Mouse (Mus musculus) stomach, embryonic 15.5 days (tissue): ENCODE results near the gene Trp53bp2. TPM values are rescaled to one million over a fixed set of nuclear protein-coding genes. Genes with fewer than 3 reads are reported as not detected.

Experiments used
- ATAC-seq: fragments of 200-750 bp; cut with Nextera tagmentation; 2 replicates; pipeline ENCODE4 v1.8.0; 2017; ENCODE audit warnings: low read depth, moderate number of reproducible peaks, moderate TSS enrichment; ENCODE audit not compliant: insufficient read depth, low FRiP score
- H3K27ac ChIP-seq: fragments of 300-500 bp; sonication (generic); 2 replicates; pipeline ENCODE4 v1.5.1; 2015; ENCODE audit warnings: mild to moderate bottlenecking, inconsistent platforms
- H3K27me3 ChIP-seq: fragments of 300-500 bp; sonication (generic); replicated peaks from 2 replicates; pipeline ENCODE4 v1.6.1; 2015; ENCODE audit warnings: inconsistent platforms
- H3K36me3 ChIP-seq: fragments of 300-500 bp; sonication (generic); 2 replicates; pipeline ENCODE4 v1.6.1; 2015; ENCODE audit warnings: inconsistent platforms
- H3K4me1 ChIP-seq: fragments of 300-500 bp; sonication (generic); 2 replicates; pipeline ENCODE4 v1.6.1; 2015; ENCODE audit warnings: inconsistent platforms
- H3K4me2 ChIP-seq: fragments of 300-500 bp; sonication (generic); 2 replicates; pipeline ENCODE4 v1.6.1; 2015; ENCODE audit warnings: mild to moderate bottlenecking, inconsistent platforms
- H3K4me3 ChIP-seq: fragments of 300-500 bp; sonication (generic); replicated peaks from 2 replicates; pipeline ENCODE4 v1.5.1; 2015; ENCODE audit warnings: inconsistent platforms
- H3K9ac ChIP-seq: fragments of 300-500 bp; sonication (generic); 2 replicates; pipeline ENCODE4 v1.6.1; 2015; ENCODE audit warnings: inconsistent platforms
- H3K9me3 ChIP-seq: fragments of 300-500 bp; sonication (generic); 2 replicates; pipeline ENCODE4 v1.6.1; 2016; ENCODE audit warnings: inconsistent platforms
- WGBS: fragments of 180-500 bp; shearing (Covaris S2); methylation state at CpG from one replicate; pipeline ENCODE4 v1.1.7; 2015; 5-methylcytosine and 5-hydroxymethylcytosine counted together
- polyA plus RNA-seq: library from polyadenylated mRNA; unstranded; fragments of >200 nt; fragmentation: Nextera tagmentation; extraction: Ambion mirVana; gene quantifications from 2 replicates; pipeline ENCODE4 v1.2.1, GENCODE M21; 2015

The Trp53bp2 gene
- polyA plus RNA-seq, 1 experiment from 2014 or later = 19.9 TPM

DNA sequence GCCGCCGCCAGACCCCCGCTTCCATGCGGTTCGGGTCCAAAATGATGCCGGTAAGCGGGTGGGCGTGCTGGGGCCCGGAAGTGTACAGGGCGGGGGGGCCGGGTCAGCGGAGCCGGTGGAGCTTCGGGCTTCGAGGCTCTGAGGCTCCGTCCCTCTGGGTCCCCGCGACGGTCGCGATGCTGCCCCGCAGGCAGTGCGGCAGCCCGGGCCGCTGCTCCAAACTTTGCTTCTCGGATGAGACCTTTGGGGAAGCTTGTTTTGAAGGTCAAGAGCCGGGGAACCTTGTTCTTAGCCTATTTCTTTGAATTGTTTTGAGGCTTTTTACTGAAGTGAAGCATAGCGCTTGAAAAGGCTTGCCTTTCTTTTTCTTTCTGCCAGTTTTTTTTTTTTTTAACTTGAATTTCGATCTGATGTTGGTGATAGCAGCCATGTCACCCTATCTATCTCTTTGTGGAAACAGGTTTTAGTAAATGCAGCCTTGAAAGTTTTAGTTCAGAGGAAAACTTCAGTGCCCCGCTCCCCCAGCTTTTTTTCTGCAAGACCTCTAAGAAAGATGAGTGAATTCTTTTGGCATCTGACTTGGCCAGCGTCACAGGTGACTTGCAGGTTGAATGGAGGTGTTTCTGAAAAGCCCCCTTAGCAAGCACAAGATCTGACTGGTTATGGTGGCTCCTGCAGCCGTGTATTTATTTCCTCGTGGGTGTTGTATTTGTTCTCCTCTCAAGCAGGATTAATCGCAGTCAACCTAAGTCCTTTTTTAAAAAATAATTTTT lies 615 bp downstream of the Trp53bp2 start:
- Histone ChIP-seq H3K9ac (peak overlapping the region; percentile 92), H3K4me1 (peaks cover 16% of the 10 kb centered on the region), H3K36me3 (no peaks in the 10 kb centered on the region), H3K4me3 (peak overlapping the region; percentile 96), H3K4me2 (peak overlapping the region; percentile 62), H3K27ac (peak overlapping the region; percentile 95), H3K9me3 (no peaks in the 10 kb centered on the region), H3K27me3 (no peaks in the 10 kb centered on the region)
- ATAC-seq = peak; percentile 48
- 1% methylated on average over 34 of the region's 34 CpGs for WGBS

DNA sequence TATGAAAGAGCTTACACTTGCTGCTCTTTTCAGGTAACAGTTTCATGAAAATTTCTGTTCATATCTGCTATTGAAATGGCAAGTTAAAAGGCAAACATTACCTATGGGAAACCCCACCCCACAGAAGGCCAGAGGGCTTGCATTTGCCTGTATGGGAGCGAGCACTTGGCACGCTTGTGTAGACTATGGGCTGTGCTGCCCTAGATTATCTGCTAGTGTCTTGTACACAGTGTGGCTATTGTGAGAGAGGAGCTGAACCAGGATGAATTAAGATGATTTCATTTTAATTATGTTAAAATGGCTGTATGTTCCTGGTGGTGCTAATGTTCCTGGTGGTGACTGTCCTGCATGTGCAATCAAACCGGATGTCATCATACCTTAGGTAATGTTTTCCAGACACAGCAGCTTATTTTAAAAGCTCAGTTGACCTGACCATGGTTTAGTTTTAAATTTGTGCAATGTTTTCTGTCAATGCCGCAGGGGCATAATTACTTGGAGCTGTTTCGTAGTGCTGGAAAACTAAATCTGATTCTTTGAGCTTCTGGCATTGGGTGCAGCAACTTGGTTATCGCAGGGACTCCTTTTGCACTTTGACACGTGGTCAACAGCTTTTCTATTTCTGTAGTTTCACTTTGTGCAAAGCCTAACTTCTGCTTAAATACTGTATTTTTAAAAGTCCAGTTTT lies 3.8 kb downstream of the Trp53bp2 start:
- ATAC-seq = no peak
- Histone ChIP-seq H3K4me2 (no peak overlapping the region), H3K27ac (no peak overlapping the region)

DNA sequence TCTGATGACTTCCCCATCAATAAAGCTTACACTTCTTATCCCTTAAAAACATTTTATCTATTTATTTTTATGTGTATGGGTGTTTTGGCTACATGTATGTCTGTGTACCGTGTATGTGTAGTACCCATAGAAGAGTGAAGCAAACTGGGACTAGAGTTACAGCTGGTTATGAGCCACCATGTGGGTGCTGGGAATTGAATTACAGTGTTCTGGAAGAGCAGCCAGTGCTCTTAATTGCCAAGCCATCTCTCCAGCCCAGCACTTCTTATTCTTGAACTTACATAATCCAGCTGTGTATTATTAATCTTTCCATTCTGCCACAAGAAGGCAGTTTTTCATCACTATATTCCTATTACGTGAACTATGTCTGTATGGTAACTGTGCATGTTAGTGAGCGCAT lies 10.5 kb downstream of the Trp53bp2 start:
- Histone ChIP-seq H3K27me3 (no peaks in the 10 kb centered on the region), H3K4me1 (peaks cover 6% of the 10 kb centered on the region; the same call in 1 of the 2 replicates), H3K27ac (no peak overlapping the region), H3K4me3 (no peak overlapping the region), H3K9ac (no peak overlapping the region), H3K9me3 (no peaks in the 10 kb centered on the region), H3K4me2 (no peak overlapping the region), H3K36me3 (no peaks in the 10 kb centered on the region)
- WGBS = 54% methylated on average over 3 of the region's 3 CpGs
- ATAC-seq = no peak

More for the DNA sequence above, 3.8 kb downstream of the Trp53bp2 start:
- 58% methylated on average over 7 of the region's 7 CpGs for WGBS
- Histone ChIP-seq H3K4me1 (peaks cover 16% of the 10 kb centered on the region), H3K36me3 (no peaks in the 10 kb centered on the region), H3K9ac (no peak overlapping the region), H3K9me3 (no peaks in the 10 kb centered on the region), H3K27me3 (no peaks in the 10 kb centered on the region), H3K4me3 (no peak overlapping the region)

DNA sequence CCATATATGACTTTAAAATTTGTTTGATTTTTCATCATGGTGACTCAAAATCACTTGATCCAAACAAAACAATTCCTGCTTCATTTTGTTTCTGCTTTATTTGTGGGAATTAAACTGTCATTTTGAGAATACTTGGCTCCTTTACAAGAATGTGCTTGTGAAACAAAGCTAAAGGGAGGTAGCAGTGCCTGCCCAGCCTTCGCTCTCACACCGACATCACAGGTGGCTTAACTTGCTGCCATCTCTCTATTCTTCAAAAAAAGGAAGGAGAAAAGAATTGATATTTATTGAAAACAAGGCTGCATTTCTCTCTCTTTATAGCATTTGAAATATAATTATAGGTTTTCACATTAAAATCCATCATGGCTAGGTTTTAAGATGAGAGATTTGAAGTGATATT lies 15.3 kb downstream of the Trp53bp2 start:
- peaks cover 2% of the 10 kb centered on the region; the same call in 1 of the 2 replicates for H3K36me3 ChIP-seq
- no peaks in the 10 kb centered on the region for H3K27me3 ChIP-seq
- WGBS = 63% methylated on average over 2 of the region's 2 CpGs
- peaks cover 11% of the 10 kb centered on the region for H3K4me1 ChIP-seq
- no peak overlapping the region for H3K9ac ChIP-seq
- ATAC-seq = no peak
- H3K9me3 ChIP-seq = no peaks in the 10 kb centered on the region
- H3K4me3 ChIP-seq = no peak overlapping the region
- no peak overlapping the region for H3K27ac ChIP-seq
- no peak overlapping the region for H3K4me2 ChIP-seq

DNA sequence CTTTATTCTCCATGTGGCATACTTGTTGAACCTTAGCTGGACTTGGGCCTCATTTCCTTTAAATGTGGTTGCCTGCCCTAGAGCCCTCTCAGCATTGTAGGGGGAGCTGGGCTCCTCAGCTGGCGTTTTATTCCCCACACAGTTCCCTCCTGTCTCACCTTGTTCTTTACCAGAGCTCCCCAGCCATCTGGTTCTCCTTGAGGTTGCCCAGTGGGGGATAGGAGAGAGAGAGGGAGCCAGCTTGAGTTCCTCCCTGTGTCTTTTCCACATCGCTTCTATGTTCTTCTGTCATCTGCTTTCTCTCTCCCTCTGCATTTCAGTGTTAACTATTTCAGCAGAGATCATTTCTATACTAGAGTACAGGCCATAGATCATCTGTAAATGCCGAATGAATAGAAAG lies 16.2 kb downstream of the Trp53bp2 start:
- Histone ChIP-seq H3K36me3 (peaks cover 2% of the 10 kb centered on the region; the same call in 1 of the 2 replicates), H3K9ac (no peak overlapping the region), H3K27me3 (no peaks in the 10 kb centered on the region), H3K4me1 (peaks cover 5% of the 10 kb centered on the region), H3K27ac (no peak overlapping the region), H3K4me2 (no peak overlapping the region), H3K9me3 (no peaks in the 10 kb centered on the region), H3K4me3 (no peak overlapping the region)
- ATAC-seq = no peak
- 67% methylated on average over 3 of the region's 3 CpGs for WGBS

DNA sequence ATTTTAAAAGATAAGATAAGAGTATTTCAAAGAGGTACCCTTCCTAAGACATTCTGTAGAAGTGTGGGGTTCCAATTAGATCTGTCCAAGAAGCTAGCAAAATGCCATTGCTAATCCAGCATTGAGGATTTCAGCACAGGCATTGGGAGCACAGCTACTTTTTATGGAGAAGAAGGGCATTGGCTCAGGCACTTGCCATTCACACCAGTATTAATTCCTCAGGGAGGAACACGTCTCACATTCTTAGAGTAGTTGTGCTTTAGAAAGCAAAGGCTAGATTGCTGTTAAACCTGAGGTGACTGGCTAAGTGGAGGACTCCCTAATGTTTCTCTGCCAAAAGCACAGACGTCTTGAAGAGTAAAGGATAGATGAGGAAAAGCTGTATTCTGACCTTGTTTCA lies 17.5 kb downstream of the Trp53bp2 start:
- no peak overlapping the region for H3K9ac ChIP-seq
- no peak overlapping the region for H3K4me3 ChIP-seq
- no peaks in the 10 kb centered on the region for H3K27me3 ChIP-seq
- no peak overlapping the region for H3K27ac ChIP-seq
- H3K36me3 ChIP-seq = peaks cover 3% of the 10 kb centered on the region; the same call in 1 of the 2 replicates
- no peaks in the 10 kb centered on the region for H3K9me3 ChIP-seq
- H3K4me1 ChIP-seq = peaks cover 5% of the 10 kb centered on the region
- no peak overlapping the region for H3K4me2 ChIP-seq
- 38% methylated on average over 2 of the region's 2 CpGs for WGBS
- ATAC-seq = no peak

DNA sequence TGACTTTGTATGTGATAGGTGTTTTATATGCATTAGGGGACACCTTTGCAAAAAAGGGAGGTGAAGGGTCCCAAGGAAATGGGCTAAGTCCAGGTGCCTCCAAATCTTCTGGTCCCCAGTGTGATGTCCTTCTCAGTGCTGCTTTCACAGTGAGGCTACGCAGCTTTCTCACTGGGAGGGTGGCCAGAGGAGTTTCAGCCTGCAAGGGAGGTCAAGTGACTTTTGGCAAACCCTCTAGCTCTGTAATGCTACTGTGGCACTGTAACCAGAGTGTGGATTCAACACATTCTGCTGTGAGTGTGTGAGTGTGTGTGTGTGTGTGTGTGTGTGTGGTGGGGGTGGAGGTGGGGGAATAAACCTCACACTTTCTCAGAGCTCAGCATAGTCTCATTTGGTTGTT lies 18.5 kb downstream of the Trp53bp2 start:
- no peak overlapping the region for H3K27ac ChIP-seq
- H3K4me1 ChIP-seq = peaks cover 5% of the 10 kb centered on the region
- no peak overlapping the region for H3K4me3 ChIP-seq
- no peak overlapping the region for H3K4me2 ChIP-seq
- H3K36me3 ChIP-seq = peaks cover 10% of the 10 kb centered on the region; the same call in 1 of the 2 replicates
- H3K9ac ChIP-seq = no peak overlapping the region
- no peaks in the 10 kb centered on the region for H3K9me3 ChIP-seq
- ATAC-seq = no peak
- no peaks in the 10 kb centered on the region for H3K27me3 ChIP-seq
- WGBS = 53% methylated on average over 1 of the region's 1 CpGs

DNA sequence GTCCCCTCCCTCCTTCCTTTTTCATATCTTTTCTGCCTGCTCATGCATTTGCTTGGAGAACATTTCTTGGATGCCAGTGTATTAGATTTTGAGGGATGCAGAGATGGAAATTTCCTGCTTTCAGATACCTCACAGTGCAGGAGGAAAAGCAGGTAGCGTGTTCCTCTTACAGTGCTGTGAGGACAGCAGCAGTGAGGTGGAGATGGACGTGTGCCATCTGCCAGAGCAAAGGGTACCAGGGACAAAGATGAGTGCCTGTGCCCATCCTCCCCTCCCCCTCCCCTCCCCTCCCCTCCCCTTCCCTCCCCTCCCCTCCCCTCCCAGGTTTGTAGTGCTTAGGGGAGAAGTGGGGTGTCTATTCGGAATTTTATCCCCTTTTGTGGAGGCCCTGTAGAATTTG lies 20.9 kb downstream of the Trp53bp2 start:
- Histone ChIP-seq H3K4me1 (peaks cover 5% of the 10 kb centered on the region), H3K36me3 (peaks cover 12% of the 10 kb centered on the region; the same call in 1 of the 2 replicates), H3K4me2 (no peak overlapping the region), H3K9ac (no peak overlapping the region), H3K9me3 (no peaks in the 10 kb centered on the region), H3K27ac (no peak overlapping the region), H3K27me3 (no peaks in the 10 kb centered on the region), H3K4me3 (no peak overlapping the region)
- 84% methylated on average over 3 of the region's 3 CpGs for WGBS
- ATAC-seq = no peak

DNA sequence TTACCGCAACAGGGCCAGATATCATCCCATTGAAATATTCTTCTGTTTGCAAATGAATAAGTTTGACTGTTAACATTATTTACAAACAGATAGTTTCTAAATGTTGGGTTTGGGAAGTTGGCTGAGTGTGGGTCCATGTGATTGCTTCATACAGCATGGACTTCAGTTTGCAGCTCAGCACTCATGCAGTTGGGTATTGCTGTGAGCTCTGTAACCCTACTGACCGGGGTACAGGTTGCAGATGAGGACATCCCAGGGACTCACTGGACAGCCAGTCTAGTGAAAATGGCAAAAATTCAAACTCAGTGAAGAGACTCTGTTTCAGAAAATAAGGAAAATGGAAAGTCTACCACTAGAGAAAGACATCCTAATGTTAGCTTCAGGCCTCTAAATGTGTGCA lies 21.7 kb downstream of the Trp53bp2 start:
- Histone ChIP-seq H3K27me3 (no peaks in the 10 kb centered on the region), H3K9me3 (no peaks in the 10 kb centered on the region), H3K9ac (no peak overlapping the region), H3K27ac (no peak overlapping the region), H3K4me2 (no peak overlapping the region), H3K4me1 (peaks cover 5% of the 10 kb centered on the region; the same call in 1 of the 2 replicates), H3K36me3 (peaks cover 12% of the 10 kb centered on the region; the same call in 1 of the 2 replicates), H3K4me3 (no peak overlapping the region)
- 98% methylated on average over 2 of the region's 2 CpGs for WGBS
- no peak for ATAC-seq

DNA sequence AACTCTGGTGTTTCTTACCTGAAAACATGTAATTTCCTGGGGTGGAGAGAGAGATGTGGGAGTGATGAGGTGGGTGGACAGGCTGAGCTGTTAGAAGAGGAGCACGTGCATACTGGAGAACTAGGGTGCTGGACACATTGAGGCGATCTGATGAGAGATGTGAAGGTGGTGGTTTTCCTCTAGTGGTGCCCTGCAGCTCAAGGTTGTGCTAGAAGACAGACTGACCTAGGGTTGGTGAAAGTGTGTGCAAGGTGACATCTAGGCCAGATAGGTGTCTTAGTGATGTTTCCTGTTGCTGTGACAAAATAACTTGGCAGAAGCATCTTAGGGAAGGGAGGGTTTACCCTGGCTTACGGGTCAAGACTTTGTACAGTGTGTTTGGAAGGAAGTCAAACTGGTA lies 23.1 kb downstream of the Trp53bp2 start:
- Histone ChIP-seq H3K9ac (no peak overlapping the region), H3K27ac (no peak overlapping the region), H3K4me3 (no peak overlapping the region), H3K36me3 (peaks cover 12% of the 10 kb centered on the region; the same call in 1 of the 2 replicates), H3K4me2 (no peak overlapping the region), H3K9me3 (no peaks in the 10 kb centered on the region), H3K27me3 (no peaks in the 10 kb centered on the region), H3K4me1 (no peaks in the 10 kb centered on the region; the same call in 1 of the 2 replicates)
- WGBS = 91% methylated on average over 3 of the region's 3 CpGs
- no peak for ATAC-seq

DNA sequence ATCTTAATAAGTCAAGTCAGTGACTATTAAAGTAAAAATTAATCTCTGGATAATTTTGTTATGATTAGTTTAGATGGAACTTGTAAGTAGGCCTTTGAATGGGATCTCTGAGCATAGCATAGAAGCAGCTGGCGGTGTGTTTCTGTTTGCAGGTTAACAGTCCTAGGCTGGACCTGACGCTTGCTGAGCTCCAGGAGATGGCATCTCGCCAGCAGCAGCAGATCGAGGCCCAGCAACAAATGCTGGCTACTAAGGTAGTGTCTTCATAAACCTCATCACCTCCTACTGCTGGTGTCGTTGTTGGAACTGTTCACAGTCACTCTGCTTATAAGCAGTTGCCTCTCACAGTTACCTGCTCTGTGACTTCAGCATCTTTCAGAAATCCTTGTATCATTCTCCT lies 27.8 kb downstream of the Trp53bp2 start:
- Histone ChIP-seq H3K27ac (no peak overlapping the region), H3K4me1 (no peaks in the 10 kb centered on the region), H3K27me3 (no peaks in the 10 kb centered on the region), H3K36me3 (peaks cover 18% of the 10 kb centered on the region), H3K4me2 (no peak overlapping the region), H3K9me3 (no peaks in the 10 kb centered on the region), H3K4me3 (no peak overlapping the region), H3K9ac (no peak overlapping the region)
- 64% methylated on average over 5 of the region's 5 CpGs for WGBS
- no peak for ATAC-seq

DNA sequence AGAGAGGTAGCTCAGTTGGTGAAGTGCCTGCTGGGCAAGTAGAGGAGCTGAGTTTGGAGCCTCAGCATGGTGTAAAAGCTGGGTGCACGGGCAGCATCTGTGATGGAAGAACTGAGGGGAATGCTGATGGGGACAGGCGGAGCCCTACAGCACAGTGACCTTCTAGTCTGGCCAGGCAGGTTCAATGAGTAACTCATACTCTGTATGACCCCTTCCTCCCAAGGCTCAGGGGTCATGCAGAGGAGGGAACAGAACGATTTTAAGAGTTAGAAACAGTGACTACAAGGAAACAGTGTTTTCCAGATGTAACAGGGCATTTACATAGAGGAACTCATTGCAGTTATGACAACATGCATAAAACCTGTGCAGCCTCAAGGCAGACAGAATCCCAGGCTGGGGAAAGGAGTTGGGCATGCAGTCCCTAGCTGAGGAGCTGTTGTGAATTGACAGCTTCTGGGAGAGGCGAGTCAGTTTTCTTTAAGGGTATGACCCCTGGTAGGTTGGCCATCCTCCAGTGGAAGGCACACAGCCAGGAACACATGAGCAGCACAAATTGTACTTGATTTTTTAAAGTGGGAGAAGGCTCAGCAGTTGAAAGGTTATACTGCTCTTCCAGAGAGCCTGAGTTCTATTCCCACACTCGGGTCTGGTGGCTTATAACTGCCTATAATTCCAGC lies 30.7 kb downstream of the Trp53bp2 start:
- no peaks in the 10 kb centered on the region for H3K27me3 ChIP-seq
- H3K27ac ChIP-seq = no peak overlapping the region
- no peaks in the 10 kb centered on the region for H3K9me3 ChIP-seq
- peak; percentile 53; the same call in 1 of the 2 replicates for ATAC-seq
- WGBS = 64% methylated on average over 5 of the region's 5 CpGs
- H3K9ac ChIP-seq = no peak overlapping the region
- H3K4me1 ChIP-seq = no peaks in the 10 kb centered on the region
- no peak overlapping the region for H3K4me2 ChIP-seq
- no peak overlapping the region for H3K4me3 ChIP-seq
- peaks cover 15% of the 10 kb centered on the region for H3K36me3 ChIP-seq
